Mouse (Mus musculus) ES-Bruce4 (cell line): Measurements from ENCODE around the gene Camkk1.

Experiments
- CTCF ChIP-seq: IDR thresholded peaks from one replicate; pipeline ENCODE4 v1.8.1; 2011; ENCODE audit warnings: low read depth, low read length
- POLR2A ChIP-seq: IDR thresholded peaks from one replicate; pipeline ENCODE4 v1.8.1; 2011; ENCODE audit warnings: low read length; ENCODE audit not compliant: insufficient read depth

GRCm38 (mm10) chr11:73044229-73044755, 25.5 kb downstream of the Camkk1 start:
- TF ChIP-seq POLR2A: no peak
- TF ChIP-seq CTCF: no peak
